Mouse (Mus musculus): Measurements from ENCODE around the gene Kcna5.

The Kcna5 gene

GRCm38 (mm10) chr6:126535208-126535910 lies at the start of gene Kcna5:
Gene Kcna5, minus strand, starts transcription at chr6:126535412.
- DNase-seq = no peak

- DNase-seq = peak in 1 of 2 experiments; percentile 19
These were observed 47.9 kb upstream of the Kcna5 start for GRCm38 (mm10) chr6:126583075-126583474.

GRCm38 (mm10) chr6:126581632-126582031 lies 46.4 kb upstream of the Kcna5 start:
- no peak for DNase-seq

GRCm38 (mm10) chr6:126580571-126580970 lies 45.4 kb upstream of the Kcna5 start:
- no peak for DNase-seq

GRCm38 (mm10) chr6:126577415-126577814 lies 42.2 kb upstream of the Kcna5 start:
- DNase-seq = no peak

- no peak for DNase-seq
These were observed 41.4 kb upstream of the Kcna5 start for GRCm38 (mm10) chr6:126576566-126576965.

GRCm38 (mm10) chr6:126574778-126575177 lies 39.6 kb upstream of the Kcna5 start:
- no peak for DNase-seq

GRCm38 (mm10) chr6:126573021-126573420 lies 37.8 kb upstream of the Kcna5 start:
- no peak for DNase-seq

GRCm38 (mm10) chr6:126569809-126570208 lies 34.6 kb upstream of the Kcna5 start:
- DNase-seq = no peak

GRCm38 (mm10) chr6:126568046-126568830 lies 33.0 kb upstream of the Kcna5 start:
- no peak for DNase-seq

- DNase-seq = no peak
These were observed 32.1 kb upstream of the Kcna5 start for GRCm38 (mm10) chr6:126567326-126567725.

GRCm38 (mm10) chr6:126564376-126564775 lies 29.2 kb upstream of the Kcna5 start:
- DNase-seq = no peak

- DNase-seq = peak; percentile 9 to 36
These were observed 28.7 kb upstream of the Kcna5 start for GRCm38 (mm10) chr6:126563898-126564297.

- no peak for DNase-seq
These were observed 26.5 kb upstream of the Kcna5 start for GRCm38 (mm10) chr6:126561702-126562101.

- DNase-seq = no peak
These were observed 25.5 kb upstream of the Kcna5 start for GRCm38 (mm10) chr6:126560696-126561095.

GRCm38 (mm10) chr6:126560036-126560435 lies 24.8 kb upstream of the Kcna5 start:
- no peak for DNase-seq

GRCm38 (mm10) chr6:126558276-126558675 lies 23.1 kb upstream of the Kcna5 start:
- DNase-seq = no peak

- DNase-seq = no peak
These were observed 18.6 kb upstream of the Kcna5 start for GRCm38 (mm10) chr6:126553812-126554211.

GRCm38 (mm10) chr6:126551862-126552395 lies 16.7 kb upstream of the Kcna5 start:
- DNase-seq = peak in 1 of 2 experiments; percentile 13

GRCm38 (mm10) chr6:126544107-126545036 lies 9.2 kb upstream of the Kcna5 start:
- DNase-seq = no peak

- DNase-seq = no peak
These were observed 7.5 kb upstream of the Kcna5 start for GRCm38 (mm10) chr6:126542724-126543123.

- no peak for DNase-seq
These were observed 2.3 kb upstream of the Kcna5 start for GRCm38 (mm10) chr6:126537512-126537911.

GRCm38 (mm10) chr6:126536926-126537325 lies 1.7 kb upstream of the Kcna5 start:
- no peak for DNase-seq

Measured in spleen, adult 18-20 months (tissue).